Mouse (Mus musculus) liver, embryonic 16.5 days (tissue): ENCODE measurements at regions not wholly inside any gene's neighbourhood (a gene's known extent, or its start where the extent isn't known, plus 50 kb on each side); places are given as distances from the start of the nearest gene placed in this dataset.

Experiments used
- ATAC-seq: fragments of 200-750 bp; cut with Nextera tagmentation; 2 replicates; pipeline ENCODE4 v1.8.0; 2017; ENCODE audit warnings: low read depth, mild to moderate bottlenecking, moderate number of reproducible peaks, moderate library complexity
- H3K27ac ChIP-seq: fragments of 300-500 bp; sonication (generic); 2 replicates; pipeline ENCODE4 v1.5.1; 2014; ENCODE audit warnings: mild to moderate bottlenecking, low read length
- H3K27me3 ChIP-seq: fragments of 300-500 bp; sonication (generic); 2 replicates; pipeline ENCODE4 v1.6.1; 2014; ENCODE audit warnings: low read depth, low read length, mixed read lengths; ENCODE audit not compliant: control insufficient read depth, insufficient read depth
- H3K36me3 ChIP-seq: fragments of 300-500 bp; sonication (generic); 2 replicates; pipeline ENCODE4 v1.6.1; 2014; ENCODE audit warnings: mild to moderate bottlenecking; ENCODE audit not compliant: control insufficient read depth, insufficient read depth
- H3K4me1 ChIP-seq: fragments of 300-500 bp; sonication (generic); 2 replicates; pipeline ENCODE4 v1.6.1; 2014; ENCODE audit warnings: low read depth, low read length, mixed read lengths; ENCODE audit not compliant: control insufficient read depth
- H3K4me2 ChIP-seq: fragments of 300-500 bp; sonication (generic); 2 replicates; pipeline ENCODE4 v1.6.1; 2014; ENCODE audit warnings: low read depth, low read length, mixed read lengths
- H3K4me3 ChIP-seq: fragments of 300-500 bp; sonication (generic); 2 replicates; pipeline ENCODE4 v1.5.1; 2014; ENCODE audit warnings: low read depth, mild to moderate bottlenecking, low read length
- H3K9ac ChIP-seq: fragments of 300-500 bp; sonication (generic); 2 replicates; pipeline ENCODE4 v1.6.1; 2014; ENCODE audit warnings: low read depth, low read length
- H3K9me3 ChIP-seq: fragments of 300-500 bp; sonication (generic); replicated peaks from 2 replicates; pipeline ENCODE4 v1.6.1; 2016; ENCODE audit warnings: low read length; ENCODE audit not compliant: control insufficient read depth
- WGBS: fragments of 180-500 bp; shearing (Covaris S2); extraction: QIAGEN DNeasy Blood & Tissue Kit; methylation state at CpG from one replicate; pipeline ENCODE4 v1.1.7; 2014; ENCODE audit not compliant: insufficient replicate concordance; 5-methylcytosine and 5-hydroxymethylcytosine counted together

- no peak overlapping the region for H3K9ac ChIP-seq
- 29% methylated on average over 1 of the region's 1 CpGs for WGBS
- no peaks in the 10 kb centered on the region for H3K36me3 ChIP-seq
- no peak overlapping the region for H3K4me3 ChIP-seq
- no peak overlapping the region for H3K4me2 ChIP-seq
- no peak overlapping the region for H3K27ac ChIP-seq
- H3K9me3 ChIP-seq, result no peaks in the 10 kb centered on the region
- no peaks in the 10 kb centered on the region for H3K27me3 ChIP-seq
- H3K4me1 ChIP-seq, result no peaks in the 10 kb centered on the region
- ATAC-seq, result no peak
Observed at GRCm38 (mm10) chr3:38014768-38015167, 290.5 kb upstream of the Gm5148 start.

GRCm38 (mm10) chr3:38009168-38009567 is 284.9 kb upstream of the Gm5148 start:
- no peaks in the 10 kb centered on the region for H3K4me1 ChIP-seq
- H3K27ac ChIP-seq, result no peak overlapping the region
- H3K9me3 ChIP-seq, result no peaks in the 10 kb centered on the region
- H3K4me2 ChIP-seq, result no peak overlapping the region
- H3K27me3 ChIP-seq, result no peaks in the 10 kb centered on the region
- H3K9ac ChIP-seq, result no peak overlapping the region
- H3K4me3 ChIP-seq, result no peak overlapping the region
- ATAC-seq, result no peak
- H3K36me3 ChIP-seq, result no peaks in the 10 kb centered on the region
- 27% methylated on average over 4 of the region's 4 CpGs for WGBS

- Histone ChIP-seq H3K9ac (no peak overlapping the region), H3K4me2 (no peak overlapping the region), H3K9me3 (no peaks in the 10 kb centered on the region), H3K4me3 (no peak overlapping the region), H3K27me3 (no peaks in the 10 kb centered on the region), H3K4me1 (no peaks in the 10 kb centered on the region), H3K36me3 (no peaks in the 10 kb centered on the region), H3K27ac (no peak overlapping the region)
- WGBS, result 34% methylated on average over 7 of the region's 7 CpGs
- ATAC-seq, result no peak
Observed at GRCm38 (mm10) chr3:38008321-38008720, 284.0 kb upstream of the Gm5148 start.

- Histone ChIP-seq H3K4me1 (no peaks in the 10 kb centered on the region), H3K4me2 (no peak overlapping the region), H3K36me3 (no peaks in the 10 kb centered on the region), H3K27ac (no peak overlapping the region), H3K27me3 (no peaks in the 10 kb centered on the region), H3K9me3 (no peaks in the 10 kb centered on the region), H3K9ac (no peak overlapping the region), H3K4me3 (no peak overlapping the region)
- ATAC-seq, result no peak
- WGBS, result 26% methylated on average over 1 of the region's 1 CpGs
Observed at GRCm38 (mm10) chr3:38007626-38008025, 283.3 kb upstream of the Gm5148 start.

- Histone ChIP-seq H3K4me1 (no peaks in the 10 kb centered on the region), H3K4me2 (no peak overlapping the region), H3K9ac (no peak overlapping the region), H3K9me3 (no peaks in the 10 kb centered on the region), H3K4me3 (no peak overlapping the region), H3K36me3 (no peaks in the 10 kb centered on the region), H3K27me3 (no peaks in the 10 kb centered on the region), H3K27ac (no peak overlapping the region)
- WGBS, result 78% methylated on average over 10 of the region's 10 CpGs
- ATAC-seq, result no peak
Observed at GRCm38 (mm10) chr3:38002275-38002674, 278.0 kb upstream of the Gm5148 start.

GRCm38 (mm10) chr3:37999779-38000178 is 275.5 kb upstream of the Gm5148 start:
- Histone ChIP-seq H3K27me3 (no peaks in the 10 kb centered on the region), H3K27ac (no peak overlapping the region), H3K4me1 (no peaks in the 10 kb centered on the region), H3K4me2 (no peak overlapping the region), H3K4me3 (no peak overlapping the region), H3K36me3 (no peaks in the 10 kb centered on the region), H3K9me3 (no peaks in the 10 kb centered on the region), H3K9ac (no peak overlapping the region)
- no peak for ATAC-seq
- 57% methylated on average over 1 of the region's 1 CpGs for WGBS

GRCm38 (mm10) chr3:37997998-37998397 is 273.7 kb upstream of the Gm5148 start:
- no peak for ATAC-seq
- whole genome bisulfite sequencing, result 56% methylated on average over 3 of the region's 3 CpGs

GRCm38 (mm10) chr3:37989992-37990391 is 265.7 kb upstream of the Gm5148 start:
- Histone ChIP-seq H3K27me3 (no peaks in the 10 kb centered on the region), H3K36me3 (no peaks in the 10 kb centered on the region), H3K9me3 (no peaks in the 10 kb centered on the region), H3K4me1 (no peaks in the 10 kb centered on the region), H3K4me3 (no peak overlapping the region), H3K9ac (no peak overlapping the region), H3K27ac (no peak overlapping the region), H3K4me2 (no peak overlapping the region)
- WGBS, result 73% methylated on average over 6 of the region's 6 CpGs
- ATAC-seq, result no peak

More at GRCm38 (mm10) chr3:37997998-37998397, 273.7 kb upstream of the Gm5148 start:
- Histone ChIP-seq H3K4me1 (no peaks in the 10 kb centered on the region), H3K4me2 (no peak overlapping the region), H3K27me3 (no peaks in the 10 kb centered on the region), H3K9ac (no peak overlapping the region), H3K4me3 (no peak overlapping the region), H3K27ac (no peak overlapping the region), H3K9me3 (no peaks in the 10 kb centered on the region), H3K36me3 (no peaks in the 10 kb centered on the region)

GRCm38 (mm10) chr3:37987775-37988505 is 263.6 kb upstream of the Gm5148 start:
- no peak overlapping the region for H3K4me2 ChIP-seq
- no peaks in the 10 kb centered on the region for H3K27me3 ChIP-seq
- 55% methylated on average over 20 of the region's 20 CpGs for WGBS
- no peaks in the 10 kb centered on the region for H3K36me3 ChIP-seq
- no peak overlapping the region for H3K9ac ChIP-seq
- H3K4me1 ChIP-seq, result no peaks in the 10 kb centered on the region
- ATAC-seq, result no peak
- H3K9me3 ChIP-seq, result no peaks in the 10 kb centered on the region
- no peak overlapping the region for H3K27ac ChIP-seq
- H3K4me3 ChIP-seq, result no peak overlapping the region
